Mouse (Mus musculus) small intestine, adult 10 weeks (tissue): ENCODE results near the gene Syt12. TPM values are rescaled to one million over a fixed set of nuclear protein-coding genes. Genes with fewer than 3 reads are reported as not detected.

ENCODE experiments used
- polyA plus RNA-seq: library from polyadenylated mRNA; stranded (reverse); fragments of 350-450 nt; fragmentation: Illumina TruSeq; extraction: RNeasy Lipid Tissue Mini Kit (QIAGEN cat#74804); gene quantifications from one replicate; pipeline ENCODE4 v1.2.3, GENCODE M21; 2014; ENCODE audit warnings: low replicate concordance

Syt12 gene
- polyA plus RNA-seq: 0.26 TPM

DNA sequence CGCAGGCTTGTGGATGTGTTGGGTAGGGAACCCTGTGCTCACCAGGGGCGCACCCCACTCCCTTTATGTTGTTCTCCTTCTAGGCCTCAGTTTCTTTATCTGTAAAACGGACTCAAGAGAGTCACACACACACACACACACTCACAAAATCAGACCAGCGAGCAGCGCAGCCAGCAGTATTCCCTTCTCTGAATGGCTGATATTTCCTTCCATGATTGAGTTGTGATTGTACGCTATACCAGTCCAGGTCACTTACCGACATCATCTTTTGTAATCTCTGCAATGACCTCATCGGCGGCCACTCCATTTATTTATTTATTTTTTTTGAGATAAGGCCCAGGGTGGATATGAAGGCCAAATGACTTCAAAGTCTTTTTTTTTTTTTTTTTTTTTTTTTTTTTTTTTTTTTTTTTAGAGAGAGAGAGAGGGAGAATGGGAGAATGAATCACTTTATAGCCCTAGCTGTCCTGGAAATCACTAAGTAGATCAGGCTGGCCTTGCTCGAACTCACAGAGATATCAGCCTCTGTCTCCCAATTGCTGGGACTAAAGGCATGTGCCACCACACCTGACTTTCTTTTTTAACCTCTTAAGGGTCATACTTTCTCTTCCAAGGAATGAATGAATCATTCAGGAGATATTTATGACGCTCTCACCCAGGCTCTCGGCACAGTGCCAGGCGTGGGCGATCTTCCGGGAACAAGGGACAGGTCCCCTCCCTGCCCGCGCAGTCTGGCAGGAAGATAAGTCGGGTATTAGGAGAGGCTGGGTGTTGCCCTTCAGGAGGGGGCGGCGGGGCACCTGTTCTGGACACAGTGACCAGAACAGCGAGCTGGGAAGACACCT, at the start of gene Syt12:
Gene Syt12 (minus strand): TSS at position 103 of the 845 bp plus-strand sequence.

DNA sequence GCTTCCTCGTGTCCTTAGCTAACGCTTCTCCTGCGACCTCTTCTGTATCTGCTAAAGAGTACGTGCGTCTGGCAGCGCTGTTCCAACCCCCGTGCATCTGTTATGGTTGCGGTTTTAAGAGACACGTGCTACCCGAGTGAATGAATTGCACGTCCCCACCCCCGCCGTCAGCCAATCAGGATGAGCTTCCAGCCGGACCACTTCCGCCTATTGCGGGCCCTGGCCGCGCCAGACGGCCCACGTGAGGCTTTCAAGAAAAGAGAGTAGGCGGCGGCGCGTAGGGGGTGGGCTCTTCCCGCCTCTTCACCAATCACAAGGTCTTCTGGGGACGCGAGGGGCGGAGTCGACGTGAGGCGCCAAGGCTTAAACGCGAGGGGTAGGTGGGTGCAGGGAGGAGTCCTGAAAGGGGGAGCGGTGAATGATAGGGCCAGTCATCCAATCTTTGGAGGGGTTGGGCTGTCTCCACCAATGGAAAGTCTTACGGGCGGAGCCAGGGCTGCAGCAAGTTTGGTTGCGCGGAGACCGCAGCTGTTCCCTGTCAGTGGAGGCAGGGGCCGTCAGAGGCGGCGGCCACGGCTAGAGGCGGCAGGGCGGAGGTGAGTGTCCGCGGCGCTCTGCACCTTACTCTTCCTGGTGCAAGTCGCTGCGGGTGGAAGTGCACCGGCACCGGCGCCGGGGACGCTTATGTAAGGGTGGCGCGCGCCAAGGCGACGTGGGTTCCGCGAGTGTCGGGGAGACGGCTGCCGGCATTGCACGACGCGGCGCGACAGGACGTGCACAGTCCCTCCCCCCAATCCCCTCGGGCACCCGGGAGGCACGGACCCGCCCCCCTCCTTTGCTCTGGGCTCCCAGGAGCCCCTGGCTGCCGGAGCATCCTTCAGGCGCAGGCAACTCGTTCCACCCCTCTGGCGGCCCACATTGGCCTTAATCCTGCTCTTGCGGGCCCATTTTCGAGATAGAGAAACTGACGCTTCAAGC, 33.0 kb upstream of the Syt12 start, which contains the start of gene Pcx:
Gene Pcx (plus strand): TSS at position 487 of the 978 bp plus-strand sequence.

GRCm38 (mm10) chr19:4498062-4498933, 21.1 kb upstream of the Syt12 start, which contains the start of gene 2010003K11Rik:
TSS of gene 2010003K11Rik (minus strand) at chr19:4498583.

DNA sequence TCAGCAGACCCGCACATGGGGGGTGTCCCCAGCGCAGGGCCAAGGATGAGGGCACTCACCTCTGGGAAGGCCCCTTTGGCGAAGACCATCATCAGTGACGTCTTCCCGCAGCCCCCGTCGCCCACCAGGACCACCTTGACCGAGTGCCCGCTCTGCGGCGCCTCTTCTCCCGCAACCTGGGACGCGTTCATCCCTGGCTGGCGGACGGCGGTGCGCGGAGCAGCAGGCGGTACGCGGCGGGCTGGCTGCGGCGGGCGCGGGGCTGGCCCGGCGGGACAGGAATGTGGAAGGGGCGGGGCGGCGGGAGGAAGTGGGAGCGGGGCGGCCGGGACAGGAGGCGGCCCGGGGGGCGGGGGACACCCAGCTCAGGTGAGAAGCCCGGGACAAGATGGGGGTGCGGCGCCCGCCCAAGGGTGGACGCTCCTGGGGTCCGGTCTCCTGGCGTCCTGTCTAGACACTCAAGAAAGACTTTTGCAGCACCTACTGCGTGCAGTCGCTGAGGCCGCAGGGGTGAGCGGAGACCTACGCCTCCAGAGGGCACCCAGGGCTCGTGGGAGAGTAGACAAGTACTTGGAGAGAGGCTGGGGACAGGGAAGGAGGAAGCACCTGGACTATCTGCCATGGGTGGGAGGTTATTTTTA, 38.0 kb downstream of the Syt12 start, which contains the start of gene Rhod:
Gene Rhod (minus strand): TSS at position 272 of the 641 bp plus-strand sequence.

GRCm38 (mm10) chr19:4397798-4398629, 79.2 kb downstream of the Syt12 start, which contains the start of gene Kdm2a:
TSS of gene Kdm2a (minus strand) at chr19:4398285.

Other genes starting within 250 kb of the Syt12 start
- not detected for gene Pold4, start 245.5 kb downstream of the Syt12 start, polyA plus RNA-seq
- gene Ssh3, start 208.3 kb downstream of the Syt12 start, polyA plus RNA-seq: 4.9 TPM
- not detected for gene Ankrd13d, start 194.3 kb downstream of the Syt12 start, polyA plus RNA-seq
- 13.4 TPM for gene Grk2, start 171.2 kb downstream of the Syt12 start, polyA plus RNA-seq
- gene Kdm2a, start 79.2 kb downstream of the Syt12 start, polyA plus RNA-seq: 54.0 TPM
- gene Rhod, start 38.0 kb downstream of the Syt12 start, polyA plus RNA-seq: 3.1 TPM
- 31.7 TPM for gene 2010003K11Rik, start 21.1 kb upstream of the Syt12 start, polyA plus RNA-seq
- 0.22 TPM for gene Pcx, start 33.0 kb upstream of the Syt12 start, polyA plus RNA-seq
- gene Lrfn4, start 138.2 kb upstream of the Syt12 start, polyA plus RNA-seq: not detected
- 1.3 TPM for gene Rce1, start 148.2 kb upstream of the Syt12 start, polyA plus RNA-seq
- not detected for gene Gm960, start 221.2 kb upstream of the Syt12 start, polyA plus RNA-seq
- gene Sptbn2, start 233.7 kb upstream of the Syt12 start, polyA plus RNA-seq: not detected